Mouse (Mus musculus): ENCODE data around the gene Trpc5.

The Trpc5 gene

DNA sequence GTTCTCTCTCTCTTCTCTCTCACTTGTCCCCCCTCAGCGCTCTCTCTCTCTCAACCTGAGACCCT lies at the start of gene Trpc5:
Gene Trpc5, minus strand, starts transcription at position 39 of the 65 bp plus-strand sequence.
- no peak for DNase-seq (ENCODE audit: low spot score in 2 of 2)

DNA sequence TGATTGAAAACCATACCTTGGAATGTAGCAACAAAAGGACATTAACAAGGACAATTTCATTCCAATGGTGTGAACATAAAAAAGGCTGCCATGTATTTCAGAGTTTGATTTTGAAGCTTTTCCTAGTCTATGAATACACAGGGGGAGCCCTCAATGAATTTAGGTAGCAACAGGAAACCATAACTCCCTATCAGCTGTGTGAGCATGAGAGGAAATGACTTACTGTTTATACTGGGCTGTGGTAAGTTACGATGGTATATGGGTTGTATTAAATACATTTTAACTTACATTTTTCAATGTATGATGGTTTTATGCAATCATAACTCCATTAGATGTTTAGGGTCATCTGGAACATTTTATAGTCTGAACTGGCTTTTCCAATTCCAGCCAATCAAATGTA lies 28.4 kb upstream of the Trpc5 start:
- no peak for DNase-seq (ENCODE audit: low spot score in 2 of 2)

DNA sequence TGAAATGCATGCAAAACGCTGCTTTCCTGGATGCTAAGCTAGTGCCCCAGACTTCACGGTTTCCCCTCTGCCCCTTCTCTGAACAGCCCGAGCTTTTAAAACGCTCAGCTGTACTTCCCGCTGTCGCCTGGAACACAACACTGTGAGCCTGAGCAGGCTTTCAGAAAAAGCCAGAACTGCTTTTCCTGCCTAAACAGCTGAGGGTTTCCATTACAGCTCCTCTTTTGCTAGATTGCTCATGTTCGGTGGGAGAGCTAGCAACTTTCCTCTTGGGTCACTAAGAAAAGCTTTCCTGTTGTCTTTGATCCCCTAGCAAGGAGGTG lies 1.8 kb upstream of the Trpc5 start:
- no peak for DNase-seq (ENCODE audit: low spot score in 2 of 2)

DNA sequence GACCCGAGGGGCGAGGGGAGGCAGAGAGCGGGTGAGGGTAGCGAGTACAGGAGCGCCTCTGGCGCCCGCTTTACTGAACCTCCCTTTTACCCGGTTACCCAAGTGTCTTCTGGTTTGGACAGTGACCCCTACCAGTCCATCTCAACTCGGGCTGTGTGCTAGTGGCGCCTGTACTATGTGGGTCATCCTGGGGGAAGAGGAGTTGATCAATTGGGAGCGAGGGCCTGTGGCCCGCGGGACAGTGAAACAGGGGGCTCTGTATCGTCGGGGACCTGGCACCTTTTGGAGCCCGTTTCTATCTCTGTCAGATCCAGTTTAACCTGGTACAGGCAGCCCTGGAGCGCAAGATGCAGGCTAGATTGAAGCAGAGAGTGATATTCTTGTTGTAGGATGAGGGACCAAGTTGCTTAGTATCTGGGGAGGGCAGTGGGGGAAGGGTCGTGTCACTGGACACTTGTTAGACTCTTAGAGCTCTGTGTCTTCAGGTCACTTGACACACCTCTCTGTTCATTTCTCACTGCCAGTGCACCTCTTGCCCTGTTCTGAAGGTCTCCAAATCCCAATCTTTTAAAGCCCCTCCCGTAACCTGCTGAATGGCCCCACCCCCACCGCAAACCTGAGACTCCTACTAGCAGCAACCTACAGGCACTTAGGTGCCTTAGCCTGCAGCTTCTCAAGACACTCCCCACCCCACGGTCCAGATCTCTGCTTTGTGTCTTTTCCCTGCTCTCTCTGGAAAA lies 1.3 kb upstream of the Trpc5 start:
- peak in 1 of 2 experiments; percentile 21 for DNase-seq (ENCODE audit: low spot score in 2 of 2)

DNA sequence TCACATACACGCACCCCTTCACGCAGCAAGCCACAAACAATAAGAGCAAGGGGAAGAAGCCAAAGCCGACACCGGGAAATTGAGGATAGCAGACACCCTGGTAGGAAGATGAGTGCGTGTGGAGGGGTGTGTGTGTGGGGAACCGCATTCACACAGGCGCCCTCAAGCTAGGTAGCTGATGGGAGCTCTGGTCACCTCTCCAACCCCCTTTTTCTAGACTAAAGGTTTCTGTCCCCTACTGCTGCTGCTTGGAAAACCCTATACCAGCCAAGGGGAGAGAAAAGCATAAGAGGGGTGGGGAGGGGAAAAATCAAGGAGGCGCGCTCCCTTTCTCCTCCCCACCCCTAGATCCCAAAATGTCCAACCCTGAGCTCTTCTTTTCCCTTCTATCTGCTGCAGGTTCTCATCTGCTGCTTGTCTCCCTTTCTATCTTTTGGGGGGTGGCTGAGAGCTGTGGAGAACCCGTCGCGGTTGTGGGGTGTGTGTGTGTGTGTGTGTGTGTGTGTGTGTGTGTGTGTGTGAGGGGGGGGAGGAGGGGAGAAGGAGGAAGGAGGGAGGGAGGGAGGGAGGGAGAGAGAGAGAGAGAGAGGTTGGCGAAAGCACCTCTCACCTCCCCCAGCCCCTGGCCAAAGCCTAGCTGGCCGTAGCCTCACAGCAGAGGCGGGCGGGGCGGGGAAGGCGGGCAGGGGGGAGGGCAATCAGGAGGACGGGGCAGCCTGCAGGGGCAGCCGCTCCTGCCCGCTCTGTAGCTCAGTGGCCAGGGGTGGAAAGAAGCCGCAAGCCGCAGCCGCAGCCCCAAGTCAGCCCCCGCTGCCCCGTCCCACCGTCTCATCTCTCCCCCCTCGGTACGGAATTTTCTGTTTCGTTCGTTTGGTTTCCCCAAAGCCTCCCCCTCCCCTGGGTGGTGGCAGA lies 483 bp upstream of the Trpc5 start, which contains the start of gene Rtl4:
Gene Rtl4, plus strand, starts transcription at position 701 of the 912 bp plus-strand sequence.
- peak in 1 of 2 experiments; percentile 6 for DNase-seq (ENCODE audit: low spot score in 2 of 2)

DNA sequence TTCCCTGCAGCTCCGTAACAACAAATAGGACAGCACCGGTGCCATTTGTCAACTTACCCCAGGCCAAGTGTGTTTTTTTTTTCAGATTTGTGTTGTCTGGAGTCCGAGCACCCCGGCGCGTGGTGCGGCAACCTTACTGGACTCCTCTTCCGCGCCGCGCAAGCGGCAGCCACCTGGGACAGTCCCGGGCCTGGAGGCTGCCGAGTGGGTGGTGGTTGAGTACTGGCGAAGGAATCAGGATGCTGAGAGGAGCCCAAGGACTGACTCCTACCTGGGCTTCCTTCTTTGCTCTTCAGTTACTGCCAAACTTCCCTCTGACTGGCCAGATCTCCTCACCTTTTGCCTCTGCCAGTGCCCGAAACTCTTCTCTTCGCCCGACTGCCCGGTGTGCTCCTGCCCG lies 238 bp downstream of the Trpc5 start:
- no peak for DNase-seq (ENCODE audit: low spot score in 2 of 2)

DNA sequence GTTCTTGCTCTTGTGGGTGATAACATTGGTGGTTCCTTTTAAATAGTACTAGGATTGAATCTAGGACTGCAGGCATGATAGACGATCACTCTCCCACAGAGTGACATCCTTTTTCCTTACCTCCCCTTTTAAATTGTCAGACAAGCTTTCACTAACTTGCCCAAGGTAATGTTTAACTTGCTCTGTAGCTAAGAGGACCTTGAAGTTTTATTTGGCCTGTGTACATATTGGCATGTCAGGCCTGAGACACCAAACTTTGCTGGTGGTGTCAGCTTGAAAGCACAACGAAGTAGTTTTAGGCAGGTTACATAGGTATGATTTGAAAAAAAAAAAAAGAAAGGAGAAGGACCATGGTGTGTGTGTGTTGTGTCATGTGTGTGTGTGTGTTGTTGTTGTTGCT lies 35.8 kb downstream of the Trpc5 start:
- no peak for DNase-seq (ENCODE audit: low spot score in 2 of 2)

DNA sequence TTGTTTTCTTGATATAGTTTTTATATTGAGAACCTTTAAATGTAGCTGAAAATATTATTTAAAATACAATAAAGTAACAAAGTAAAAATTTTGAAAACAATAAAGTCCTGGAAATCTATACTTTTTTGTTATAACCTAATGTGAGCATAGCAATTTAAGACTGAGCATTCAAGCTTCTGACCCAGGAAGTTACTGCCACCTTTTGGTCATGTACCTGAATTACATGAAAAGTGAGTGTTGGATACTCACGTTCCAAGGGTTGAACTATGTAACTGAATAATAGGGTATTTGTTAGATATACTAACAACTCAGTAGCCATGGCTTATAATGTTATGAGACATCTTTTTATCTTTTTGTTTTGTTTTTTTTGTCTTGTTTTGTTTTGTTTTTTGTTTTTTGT lies 42.6 kb downstream of the Trpc5 start:
- no peak for DNase-seq (ENCODE audit: low spot score in 2 of 2)

DNA sequence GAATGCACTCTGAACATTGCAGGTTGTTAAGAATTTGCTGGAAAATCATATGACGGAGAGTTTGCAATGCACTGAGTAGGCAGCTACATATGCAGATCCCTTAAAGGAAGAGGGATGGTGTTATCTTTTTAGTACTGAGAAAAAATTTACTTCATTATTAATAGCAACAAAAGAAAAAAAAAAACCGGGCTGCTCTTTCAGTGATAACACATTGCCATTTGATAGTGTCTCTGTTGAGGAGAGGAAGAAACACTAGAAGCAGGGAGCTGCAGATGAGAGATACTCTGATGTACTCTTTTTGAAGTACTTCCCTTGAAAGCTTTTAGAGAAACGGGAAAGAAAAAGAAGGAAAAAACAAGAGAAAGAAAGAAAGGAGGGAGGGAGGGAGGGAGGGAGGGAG lies 43.2 kb downstream of the Trpc5 start:
- no peak for DNase-seq (ENCODE audit: low spot score in 2 of 2)

DNA sequence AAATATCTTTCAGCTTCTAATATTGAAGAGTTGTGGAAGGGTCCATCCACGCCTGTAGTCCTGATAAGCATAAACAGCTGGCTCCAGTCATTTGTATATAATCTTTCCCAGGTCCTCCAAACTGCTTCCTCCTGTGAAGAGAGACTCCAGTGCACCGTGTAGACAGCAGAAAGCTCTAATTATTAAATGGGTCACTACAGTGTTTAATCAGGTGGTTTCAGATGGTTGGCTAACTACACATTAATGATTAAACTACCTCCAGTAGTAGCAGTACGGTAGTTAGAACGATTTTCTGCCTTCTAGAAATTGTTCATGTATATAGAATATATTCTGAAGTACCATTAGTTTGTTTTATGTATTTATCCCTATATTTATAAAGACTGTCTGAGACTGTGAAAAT lies 75.2 kb downstream of the Trpc5 start:
- DNase-seq (ENCODE audit: low spot score in 2 of 2), result no peak

DNA sequence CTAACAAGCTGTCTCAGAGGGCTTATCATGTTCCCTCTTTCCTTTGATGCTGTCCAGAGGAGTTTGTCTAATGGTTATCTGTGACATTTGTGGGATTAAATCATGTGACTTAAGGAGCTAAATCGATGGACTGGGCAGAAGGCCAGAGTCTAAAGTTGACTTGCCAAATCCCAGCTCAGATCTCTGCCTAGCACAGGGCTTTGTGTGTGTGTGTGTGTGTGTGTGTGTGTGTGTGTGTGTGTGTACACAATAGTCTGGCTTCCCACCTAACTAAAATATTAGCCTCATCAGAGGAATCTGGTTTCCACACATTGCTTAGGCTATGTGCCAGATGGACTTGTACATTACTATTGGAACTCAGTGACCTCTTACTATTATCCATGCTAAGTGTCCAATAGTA lies 151.5 kb downstream of the Trpc5 start:
- DNase-seq (ENCODE audit: low spot score in 2 of 2), result no peak

DNA sequence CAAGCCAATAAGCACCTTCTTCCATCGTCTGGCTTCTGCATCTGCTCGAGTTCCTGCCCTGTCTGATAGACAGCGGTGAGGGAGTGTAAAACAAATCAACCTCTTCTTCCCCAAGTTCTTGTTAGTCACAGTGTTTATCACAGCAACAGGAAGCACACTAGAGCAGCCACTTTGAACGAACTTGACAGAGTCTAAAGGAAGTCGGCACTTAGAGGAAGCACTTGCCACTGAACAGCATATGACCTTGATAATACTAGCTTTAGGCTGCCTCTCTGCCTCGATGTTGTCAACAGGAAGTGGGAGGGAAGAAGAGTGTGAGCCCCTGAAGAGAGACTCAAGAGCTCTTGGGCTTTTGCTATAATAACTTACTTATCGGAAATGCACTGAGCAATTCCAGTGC lies 161.9 kb downstream of the Trpc5 start:
- DNase-seq (ENCODE audit: low spot score in 2 of 2), result no peak

DNA sequence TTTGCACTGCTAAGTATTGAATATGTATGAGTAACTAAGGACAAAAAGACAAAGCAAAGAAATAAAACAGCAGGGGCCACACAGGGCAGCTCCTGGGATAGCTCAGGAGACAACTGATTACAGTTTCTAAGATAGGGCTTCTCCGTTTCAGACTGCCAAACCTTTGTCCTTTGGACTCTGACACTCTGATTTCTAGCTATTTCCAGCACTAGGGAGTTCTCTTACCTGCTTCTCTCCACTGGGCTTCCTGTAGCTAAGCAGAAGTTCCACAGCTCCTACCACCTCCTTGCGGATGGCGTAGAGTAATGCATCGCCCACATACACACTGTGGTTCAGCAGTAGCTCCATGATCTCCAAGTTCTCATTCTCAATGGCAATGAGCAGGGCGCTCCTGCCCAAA lies 164.7 kb downstream of the Trpc5 start:
- DNase-seq (ENCODE audit: low spot score in 2 of 2), result no peak

DNA sequence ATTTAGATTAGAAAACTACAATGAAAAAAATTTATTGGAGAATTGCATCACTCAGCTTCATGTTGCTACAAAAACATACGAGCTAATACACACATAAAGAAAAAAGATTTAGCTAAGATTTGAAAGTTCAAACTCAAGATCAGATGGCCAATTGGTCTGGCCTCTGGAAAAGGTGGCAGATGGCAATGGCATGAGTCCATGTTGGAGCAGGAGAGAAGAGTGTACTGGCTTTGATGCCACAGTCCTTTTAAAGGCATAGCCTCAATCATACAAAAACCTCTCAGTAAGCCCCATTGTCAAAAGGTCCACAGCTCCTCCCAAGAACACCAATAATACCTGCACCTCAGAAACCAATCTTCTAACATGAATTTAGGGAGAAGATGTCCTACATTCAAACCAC lies 196.6 kb downstream of the Trpc5 start:
- DNase-seq (ENCODE audit: low spot score in 2 of 2), result no peak

DNA sequence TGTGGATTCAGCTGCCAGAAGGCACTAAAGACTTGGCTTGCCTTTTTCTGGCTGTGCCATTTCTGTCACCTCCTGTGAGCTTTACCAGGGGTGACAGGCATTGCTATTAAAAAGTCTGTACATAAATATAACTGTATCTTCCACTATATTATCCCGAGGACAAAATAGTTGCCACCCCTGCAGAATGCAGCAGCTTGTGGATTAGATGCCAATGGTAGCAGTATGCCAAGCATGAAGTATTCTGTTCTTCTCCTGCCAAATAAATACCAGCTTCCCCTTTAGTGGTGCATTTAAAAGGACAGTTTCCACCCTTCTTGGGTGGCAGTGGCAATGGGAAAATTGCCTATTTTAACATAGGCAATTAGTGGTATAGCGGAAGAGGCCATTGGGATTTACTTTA lies 223.6 kb downstream of the Trpc5 start:
- DNase-seq (ENCODE audit: low spot score in 2 of 2), result peak; percentile 6 to 12

DNA sequence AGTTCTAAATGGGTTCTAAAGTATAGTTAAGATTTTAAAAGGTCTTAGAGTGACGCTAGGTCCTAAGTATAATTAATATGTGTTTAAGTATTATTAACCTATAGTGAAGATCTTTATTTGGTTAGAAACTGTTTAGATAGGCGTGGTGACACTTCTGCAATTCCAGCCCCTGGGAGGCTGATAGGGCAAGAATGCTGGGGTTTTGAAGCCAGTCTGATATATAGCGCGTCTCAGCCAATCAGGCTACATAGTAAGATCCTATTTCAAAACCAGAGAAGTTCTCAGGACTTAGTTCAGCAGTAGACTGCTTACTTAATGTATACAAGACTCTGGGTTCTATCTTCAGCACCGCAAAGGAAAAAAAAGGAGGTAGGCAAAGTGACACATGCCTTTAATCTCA lies 231.7 kb downstream of the Trpc5 start, which contains the start of gene Trpc5os:
Gene Trpc5os, plus strand, starts transcription at position 301 of the 400 bp plus-strand sequence.
- no peak for DNase-seq (ENCODE audit: low spot score in 2 of 2)

DNA sequence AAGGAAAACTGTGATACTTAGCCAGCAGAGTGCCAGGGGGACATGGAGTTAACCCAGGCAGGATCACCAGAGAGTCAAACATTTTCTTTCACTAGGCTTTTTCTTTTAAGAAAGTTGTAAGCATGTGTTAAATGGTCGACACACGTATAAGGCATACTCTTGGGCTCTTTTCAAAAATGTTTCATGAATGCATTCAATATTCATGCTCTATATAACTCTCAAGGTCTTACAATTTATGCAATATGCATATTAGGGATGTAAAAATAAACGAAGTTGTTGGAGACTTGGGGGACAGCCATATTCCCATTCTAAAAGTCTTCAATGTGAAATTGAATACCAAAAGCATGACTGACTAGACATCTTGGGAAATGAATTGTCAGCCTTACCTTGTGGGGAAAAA lies 264.1 kb downstream of the Trpc5 start:
- DNase-seq (ENCODE audit: low spot score in 2 of 2), result no peak

DNA sequence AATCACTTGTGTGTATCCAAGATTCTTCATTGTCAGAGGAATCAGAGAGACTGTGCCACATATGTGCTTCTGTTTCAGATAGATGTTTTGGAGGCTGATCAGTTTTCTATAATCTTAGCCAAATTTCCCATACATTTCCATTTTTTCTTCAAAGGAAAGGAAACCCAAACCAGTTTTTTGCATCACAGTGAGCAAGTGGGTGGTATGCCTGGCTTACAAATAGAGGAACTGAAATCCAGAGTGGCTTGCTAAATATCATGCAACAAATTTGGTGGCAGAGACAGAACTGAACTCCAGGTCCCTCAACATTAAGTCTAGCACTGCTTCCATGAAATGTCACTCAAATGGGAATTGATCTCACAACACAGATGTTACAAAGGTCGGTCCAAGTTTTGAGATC lies 266.9 kb downstream of the Trpc5 start:
- DNase-seq (ENCODE audit: low spot score in 2 of 2), result no peak

DNA sequence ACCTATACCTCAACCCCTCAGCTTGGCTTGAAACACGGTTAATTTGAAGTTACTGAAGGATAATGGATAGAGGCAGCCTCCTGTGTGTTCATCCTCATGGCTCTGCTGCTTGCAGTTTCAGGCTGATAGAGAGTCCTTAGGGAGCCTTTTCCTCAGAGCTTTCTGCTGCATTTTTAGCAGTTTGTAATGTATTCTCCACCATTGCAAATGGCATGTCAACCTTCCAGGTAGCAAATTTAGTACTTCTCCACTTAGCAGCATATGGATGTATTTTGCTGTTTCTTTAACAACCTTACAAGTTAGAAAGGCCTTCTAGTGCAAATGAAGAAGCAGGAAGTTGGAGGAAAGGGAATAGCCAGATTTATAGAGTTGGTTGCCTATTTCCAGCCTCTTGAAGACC lies 267.7 kb downstream of the Trpc5 start:
- no peak for DNase-seq (ENCODE audit: low spot score in 2 of 2)

DNA sequence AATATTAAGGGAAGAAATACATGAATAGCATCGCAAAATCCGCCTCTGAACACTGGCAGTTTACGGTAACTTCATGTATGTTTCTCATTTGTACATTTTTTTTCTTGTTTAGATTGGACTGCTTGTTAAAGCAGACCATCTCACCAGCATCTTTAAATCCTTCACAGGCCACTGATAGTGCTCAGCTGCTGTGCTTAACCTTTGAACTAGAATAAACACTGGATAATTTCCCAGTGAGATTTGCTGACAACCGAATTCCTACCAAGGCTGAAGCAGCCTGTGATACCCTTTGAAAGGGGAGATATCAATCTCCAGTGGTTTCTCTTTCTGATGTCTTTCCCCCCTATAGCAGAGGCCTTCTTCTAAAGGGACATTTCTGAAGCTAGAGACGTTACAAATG lies 279.9 kb downstream of the Trpc5 start:
- DNase-seq (ENCODE audit: low spot score in 2 of 2), result no peak

DNA sequence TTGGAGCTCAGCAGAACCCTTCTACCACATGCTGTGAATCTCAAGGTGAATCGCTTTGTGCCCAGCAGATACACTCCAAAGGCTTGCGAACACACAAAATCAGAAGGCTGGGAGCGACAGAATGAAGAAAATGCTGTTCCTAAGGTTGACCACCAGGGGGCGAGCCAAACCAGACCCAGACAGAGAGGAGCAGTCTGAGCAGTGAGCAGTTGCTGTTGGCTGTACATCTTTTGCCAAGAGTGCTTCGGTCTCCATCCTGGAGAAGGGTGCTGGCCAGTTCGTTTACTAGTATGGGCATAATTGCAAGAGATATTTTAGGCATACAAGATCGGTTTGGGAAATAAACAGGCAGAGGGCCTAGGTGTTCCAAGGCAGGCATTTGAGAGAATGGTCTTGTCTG lies 284.5 kb downstream of the Trpc5 start:
- DNase-seq (ENCODE audit: low spot score in 2 of 2), result peak; percentile 26 to 52

DNA sequence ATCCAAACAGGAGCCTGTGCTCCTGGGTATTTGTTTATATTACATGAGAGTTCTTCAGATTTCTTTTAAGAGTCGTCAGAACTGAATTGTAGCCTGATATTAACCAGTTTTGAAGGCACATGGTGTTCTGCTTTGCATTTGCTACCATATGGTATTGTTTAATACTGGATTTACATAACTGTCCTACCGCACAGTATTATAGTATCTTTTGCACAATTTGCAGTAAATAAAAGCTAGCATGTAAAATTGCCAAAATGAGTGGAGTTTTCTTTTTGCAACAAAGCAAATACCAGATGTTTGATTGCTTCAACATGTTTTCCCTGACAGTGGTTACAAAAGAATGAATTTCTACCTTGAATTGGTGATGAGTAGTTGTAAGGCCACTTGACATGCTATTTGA lies 313.8 kb downstream of the Trpc5 start:
- no peak for DNase-seq (ENCODE audit: low spot score in 2 of 2)

DNA sequence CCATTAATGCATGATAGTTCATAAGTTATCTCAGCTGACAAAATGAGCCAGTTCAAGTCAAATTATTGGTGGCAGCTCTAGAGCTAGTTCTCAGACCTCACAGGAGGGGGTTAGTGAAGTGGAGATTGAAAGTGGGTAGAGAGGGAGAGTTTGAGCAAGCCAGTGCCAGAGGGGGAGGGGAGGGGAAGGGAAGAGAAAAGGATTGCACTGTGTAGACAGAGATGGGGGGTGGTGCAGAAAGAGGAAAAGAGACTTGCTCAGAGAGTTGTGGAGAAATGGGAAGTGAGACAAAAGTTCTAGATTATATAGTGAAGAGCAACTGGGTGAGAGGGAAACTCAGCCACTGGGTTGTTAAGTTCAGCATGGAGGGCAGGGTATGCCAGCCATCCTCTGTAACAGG lies 349.6 kb downstream of the Trpc5 start:
- no peak for DNase-seq (ENCODE audit: low spot score in 2 of 2)

DNA sequence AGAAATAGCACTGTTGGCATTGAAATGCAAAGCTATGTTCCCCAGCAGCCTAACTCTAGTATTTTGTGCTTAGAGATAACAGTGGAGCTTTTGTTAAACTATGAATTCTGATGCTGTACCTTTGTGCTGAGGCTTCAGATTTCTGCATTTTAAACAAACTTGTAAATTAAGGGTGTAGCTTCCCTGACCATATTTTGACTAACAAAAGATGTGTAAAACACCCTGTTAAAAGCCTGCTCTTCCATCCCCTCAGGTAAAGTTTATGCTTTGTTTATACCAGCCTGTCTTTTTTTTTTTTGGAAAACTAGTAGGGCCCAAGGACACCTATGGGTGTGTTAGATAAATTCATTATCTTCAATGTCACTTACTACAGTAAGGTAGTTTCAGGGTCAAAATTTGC lies 350.0 kb downstream of the Trpc5 start:
- DNase-seq (ENCODE audit: low spot score in 2 of 2), result no peak

All from right cerebral cortex, adult 2 months (tissue).